Mouse (Mus musculus): ENCODE results near the gene Wasf2.

- TF ChIP-seq MXI1 (IDR thresholded peaks at IDR 0.05; ENCODE audit: low read depth, low read length) (peak; percentile 84), CHD2 (IDR thresholded peaks at IDR 0.05; ENCODE audit: low read length) (no peak), CTCF (conservative IDR thresholded peaks at IDR 0.05 in 1 of 2, IDR thresholded peaks at IDR 0.05 in 1 of 2; ENCODE audit: low read depth in 2 of 2, low read length in 2 of 2) (no peak)
Observed at GRCm38 (mm10) chr4:133130890-133131741, 811 bp downstream of the Wasf2 start.

Data from CH12.LX (cell line).